Mouse (Mus musculus): ENCODE measurements around the gene Ccr7. TPM values are rescaled to one million over a fixed set of nuclear protein-coding genes. Genes with fewer than 3 reads are reported as not detected.

Ccr7 gene
- total RNA-seq, 2 experiments from 2014 or later = not detected

GRCm38 (mm10) chr11:99153767-99154753 is 817 bp downstream of the Ccr7 start:
- no peak for DNase-seq (ENCODE audit: low spot score in 2 of 2)

DNA sequence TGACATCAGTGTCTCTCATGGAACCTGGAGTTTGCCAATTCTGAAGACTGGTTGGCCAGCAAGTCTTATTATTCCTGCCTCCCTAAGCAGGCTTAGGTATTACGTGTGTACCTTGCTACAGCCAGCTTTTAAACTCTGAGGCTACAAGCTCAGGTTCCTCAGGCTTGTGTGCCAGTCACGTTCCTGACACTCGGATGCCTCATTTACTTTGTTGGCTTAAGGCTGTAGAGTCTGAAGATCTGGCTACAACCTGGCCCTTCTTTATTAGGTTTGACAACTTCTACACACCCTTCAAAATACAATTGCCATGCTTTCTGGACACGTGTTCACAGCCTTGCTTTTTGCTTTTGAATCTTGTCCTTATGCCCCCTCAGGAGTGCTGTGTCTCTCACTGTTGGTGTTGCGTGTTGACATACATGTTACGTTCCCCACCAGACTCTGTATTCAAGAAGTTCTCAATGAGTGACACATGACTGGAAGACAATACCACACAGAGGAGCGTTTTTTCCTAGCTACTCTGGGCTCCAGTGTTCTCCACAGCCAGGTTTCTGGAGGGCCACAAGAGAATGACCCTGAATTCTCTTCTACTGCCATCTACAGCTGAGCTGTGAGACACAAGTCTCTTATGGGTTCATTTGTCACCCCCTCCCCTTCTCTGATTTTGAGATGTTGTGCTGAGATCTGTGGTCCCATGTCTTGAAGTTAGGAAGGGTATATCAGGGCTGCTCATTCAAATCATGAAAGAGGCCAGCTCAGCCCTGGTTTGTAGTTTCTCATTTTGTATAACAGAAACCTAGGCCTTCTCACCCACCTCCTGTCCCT is 2.3 kb downstream of the Ccr7 start:
- DNase-seq (ENCODE audit: low spot score in 2 of 2) = no peak

DNA sequence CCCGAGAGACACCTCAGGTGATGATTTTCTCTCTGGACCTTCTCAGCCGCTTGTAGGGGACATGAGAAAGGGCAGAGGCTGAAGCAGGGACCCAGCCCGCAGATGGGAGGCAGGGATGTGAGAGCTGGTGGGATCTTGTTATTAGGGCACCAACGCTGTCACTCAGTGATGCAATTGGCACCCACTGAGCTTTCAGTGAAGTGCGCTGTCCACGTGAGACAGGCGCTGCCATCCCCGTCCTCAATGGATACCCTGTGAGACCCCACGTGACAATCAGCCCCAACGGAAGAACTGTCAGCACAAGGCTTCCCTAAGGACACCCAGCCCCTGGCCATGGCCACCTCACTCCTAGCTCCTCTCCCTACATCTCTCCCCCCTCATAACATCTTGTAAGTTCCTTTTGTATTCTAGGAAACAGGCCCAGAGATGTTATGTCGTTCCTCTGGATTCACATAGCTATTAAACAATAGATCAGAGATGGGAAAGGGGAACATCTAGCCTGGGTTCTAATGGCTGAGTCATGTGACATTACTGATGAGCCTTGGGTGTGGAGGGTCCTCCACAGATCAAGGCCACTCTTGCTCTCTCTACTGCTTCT is 3.4 kb downstream of the Ccr7 start:
- no peak for DNase-seq (ENCODE audit: low spot score in 2 of 2)

DNA sequence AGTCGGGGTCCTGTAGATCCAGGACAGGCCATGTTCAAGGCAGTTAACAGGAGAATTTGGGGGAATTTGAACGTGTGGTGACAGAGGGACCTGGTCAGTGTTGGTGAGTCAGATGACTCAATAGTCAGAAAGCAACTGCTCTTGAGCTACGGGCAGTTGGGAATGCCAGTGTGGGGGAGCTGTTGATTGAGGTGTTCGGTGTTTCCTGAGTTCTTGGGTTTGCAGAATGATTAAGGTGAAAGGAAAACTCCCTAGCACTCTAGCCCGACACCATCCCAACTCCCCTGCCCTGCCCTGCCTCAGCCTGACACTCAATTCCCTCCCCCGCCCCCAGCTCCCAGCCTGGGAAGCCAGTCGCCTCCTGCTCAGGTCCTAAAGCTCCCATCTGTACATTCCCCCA is 4.0 kb downstream of the Ccr7 start:
- DNase-seq (ENCODE audit: low spot score in 2 of 2) = no peak

GRCm38 (mm10) chr11:99149898-99150757 is 4.7 kb downstream of the Ccr7 start:
- peak; percentile 82 to 88 for DNase-seq (ENCODE audit: low spot score in 2 of 2)

DNA sequence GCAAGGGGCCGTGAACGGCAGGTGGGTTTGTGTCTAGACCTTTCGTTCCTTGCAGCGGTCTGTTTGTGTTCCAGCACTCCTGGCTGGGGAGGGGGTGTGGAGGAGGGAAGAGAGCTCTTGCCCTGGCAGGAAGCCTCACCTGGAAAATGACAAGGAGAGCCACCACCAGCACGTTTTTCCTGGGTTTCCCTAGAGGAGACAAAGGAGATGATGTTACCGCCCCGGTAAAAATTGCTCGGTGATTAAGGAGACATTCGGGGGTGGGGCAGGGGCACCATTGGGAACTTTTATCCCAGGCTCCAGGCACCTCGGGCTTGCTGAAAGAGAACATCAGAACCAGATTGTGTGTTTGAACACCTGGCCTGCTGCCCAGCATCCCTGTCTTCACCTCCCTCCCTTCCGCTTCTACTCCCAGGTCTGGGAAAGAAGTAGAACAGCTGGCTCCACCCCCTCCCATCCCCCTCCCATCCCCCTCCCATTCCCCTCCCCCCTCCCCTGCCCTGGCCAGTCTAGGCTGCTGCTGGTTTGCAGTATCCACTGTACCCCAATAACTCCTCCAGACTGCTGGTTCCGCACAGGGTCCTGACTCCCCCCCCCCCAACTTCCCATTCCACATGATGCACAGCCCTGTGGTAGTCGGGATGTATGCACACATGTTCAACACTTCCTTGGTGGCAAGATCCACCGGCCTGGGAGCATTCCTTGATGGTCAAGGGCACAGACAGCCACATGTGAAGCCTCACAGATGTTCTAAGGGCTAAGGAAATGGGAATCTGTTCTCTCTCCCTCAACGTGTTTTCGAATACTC is 5.8 kb downstream of the Ccr7 start:
- no peak for DNase-seq (ENCODE audit: low spot score in 2 of 2)

DNA sequence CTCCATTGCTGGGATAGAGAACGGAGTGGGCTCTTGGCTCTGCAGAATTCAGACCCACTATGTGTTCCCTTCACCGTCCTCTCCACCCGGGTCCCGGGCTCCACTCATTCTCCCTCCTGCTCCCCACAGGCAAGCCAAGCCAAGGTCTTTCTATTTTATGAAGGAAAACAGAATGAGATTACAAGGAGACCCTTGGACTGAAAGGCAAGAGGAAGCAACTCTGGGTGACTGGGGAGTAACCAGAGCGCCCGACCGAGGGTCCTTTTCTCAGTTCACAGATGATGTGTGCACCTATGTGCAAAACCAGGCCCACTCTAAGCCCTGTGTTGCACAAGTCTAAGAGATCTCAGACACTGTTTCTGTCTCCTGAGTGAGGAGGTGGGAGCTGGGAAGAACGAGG is 6.5 kb downstream of the Ccr7 start:
- DNase-seq (ENCODE audit: low spot score in 2 of 2) = no peak

GRCm38 (mm10) chr11:99147920-99148289 is 7.0 kb downstream of the Ccr7 start:
- no peak for DNase-seq (ENCODE audit: low spot score in 2 of 2)

DNA sequence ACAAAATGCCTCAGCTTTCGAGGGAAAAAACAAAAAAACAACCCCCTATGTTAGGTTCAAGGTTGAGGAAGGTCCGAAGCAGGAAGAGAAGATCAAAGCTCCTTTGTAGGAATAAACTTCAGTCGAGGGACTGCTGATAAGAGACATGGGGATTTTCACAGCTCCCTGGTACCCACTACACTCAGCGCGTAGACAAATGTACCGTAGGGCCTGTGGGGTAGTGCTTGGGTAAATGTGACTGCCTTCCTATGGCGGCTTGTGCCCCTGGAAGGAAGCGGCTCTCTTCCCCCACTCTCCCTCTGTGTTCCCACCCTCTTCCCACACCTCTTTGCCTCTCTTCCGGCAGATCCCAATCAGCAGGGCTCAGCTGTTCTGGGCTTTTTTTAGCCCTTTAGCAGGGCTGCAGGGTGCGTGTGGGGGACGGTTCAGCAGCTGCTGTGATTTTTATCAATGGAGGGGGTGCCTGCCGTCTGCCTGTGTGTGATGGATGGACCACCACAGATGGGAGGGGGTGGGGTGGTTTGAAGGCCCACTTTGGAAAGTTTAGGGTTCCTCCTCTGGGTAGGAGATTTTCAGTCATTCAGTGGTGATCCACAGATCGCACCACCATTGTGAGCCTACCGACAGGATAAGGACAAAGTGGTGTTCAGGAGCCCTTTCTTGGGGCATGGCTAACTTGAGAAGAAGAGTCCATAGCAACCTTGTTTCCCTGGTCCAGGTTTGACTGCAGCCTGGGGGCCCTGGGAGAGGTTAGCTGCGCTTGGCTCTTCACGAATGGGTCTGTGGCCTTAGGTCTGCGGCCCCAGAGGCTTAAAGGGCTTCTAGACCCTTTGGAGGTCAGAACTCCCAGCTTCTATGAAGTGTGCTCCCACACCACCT is 7.6 kb downstream of the Ccr7 start:
- DNase-seq (ENCODE audit: low spot score in 2 of 2) = peak; percentile 65 to 78

DNA sequence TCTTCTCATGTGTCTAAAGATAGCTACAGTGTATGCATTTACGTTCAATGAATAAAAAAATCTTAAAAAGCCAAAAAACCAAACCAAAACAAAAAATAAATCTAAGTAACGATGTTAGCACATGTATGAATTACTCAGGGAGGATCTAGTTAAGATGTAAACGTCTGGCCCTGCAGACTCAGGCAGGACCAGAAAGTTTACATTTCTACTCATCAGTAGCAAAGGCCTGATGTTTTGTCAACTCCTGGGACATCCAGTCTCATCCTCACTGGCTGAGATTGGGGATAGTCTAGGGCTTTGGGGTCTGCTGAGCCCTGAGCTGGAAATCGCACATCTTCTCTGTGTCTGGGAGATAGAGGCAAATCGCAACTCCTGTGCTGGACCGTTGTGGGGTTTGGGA is 8.3 kb downstream of the Ccr7 start:
- no peak for DNase-seq (ENCODE audit: low spot score in 2 of 2)

DNA sequence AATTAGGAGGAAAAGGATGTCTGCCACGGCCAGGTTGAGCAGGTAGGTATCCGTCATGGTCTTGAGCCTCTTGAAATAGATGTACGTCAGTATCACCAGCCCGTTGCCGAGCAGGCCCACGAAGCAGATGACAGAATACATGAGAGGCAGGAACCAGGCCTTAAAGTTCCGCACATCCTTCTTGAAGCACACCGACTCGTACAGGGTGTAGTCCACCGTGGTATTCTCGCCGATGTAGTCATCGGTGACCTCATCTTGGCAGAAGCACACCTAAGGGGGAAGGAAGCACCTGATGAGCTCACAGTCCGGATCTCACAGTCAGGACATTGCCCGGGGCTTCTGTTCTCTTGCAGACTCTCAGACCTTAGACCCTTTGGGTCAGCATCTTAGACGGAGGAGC is 9.1 kb downstream of the Ccr7 start:
- DNase-seq (ENCODE audit: low spot score in 2 of 2) = no peak

DNA sequence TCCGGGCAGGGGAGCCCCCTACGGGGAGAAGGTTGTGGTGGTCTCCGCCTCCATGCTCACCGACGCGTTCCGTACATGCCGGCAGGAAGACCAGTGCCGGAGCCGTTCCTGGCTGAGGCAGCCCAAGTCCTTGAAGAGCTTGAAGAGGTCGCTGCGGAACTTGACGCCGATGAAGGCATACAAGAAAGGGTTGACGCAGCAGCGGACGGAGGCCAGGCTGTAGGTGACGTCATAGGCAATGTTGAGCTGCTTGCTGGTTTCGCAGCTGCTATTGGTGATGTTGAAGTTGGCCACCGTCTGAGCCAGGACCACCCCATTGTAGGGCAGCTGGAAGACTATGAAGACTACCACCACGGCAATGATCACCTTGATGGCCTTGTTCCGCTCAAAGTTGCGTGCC is 9.9 kb downstream of the Ccr7 start:
- no peak for DNase-seq (ENCODE audit: low spot score in 2 of 2)

DNA sequence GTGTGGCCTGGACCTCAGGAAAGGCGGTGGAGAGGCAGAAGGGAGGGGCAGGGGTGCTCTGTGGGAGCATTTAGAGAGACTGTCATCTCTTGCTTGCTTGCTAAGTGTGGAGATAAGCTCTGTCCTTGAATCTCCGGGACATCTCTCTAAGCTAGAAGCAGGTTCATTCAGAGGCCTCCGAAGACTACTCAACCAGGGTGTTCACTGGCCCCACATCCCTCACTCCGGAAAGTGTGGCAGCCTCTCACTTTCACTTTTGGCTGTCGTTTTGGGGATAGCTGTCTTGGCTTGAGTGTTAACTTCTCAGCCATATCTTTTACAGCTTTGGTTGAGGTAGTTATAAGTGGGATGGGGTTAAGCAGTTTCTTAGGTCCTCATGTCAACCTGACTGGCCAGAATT is 10.4 kb downstream of the Ccr7 start:
- no peak for DNase-seq (ENCODE audit: low spot score in 2 of 2)

DNA sequence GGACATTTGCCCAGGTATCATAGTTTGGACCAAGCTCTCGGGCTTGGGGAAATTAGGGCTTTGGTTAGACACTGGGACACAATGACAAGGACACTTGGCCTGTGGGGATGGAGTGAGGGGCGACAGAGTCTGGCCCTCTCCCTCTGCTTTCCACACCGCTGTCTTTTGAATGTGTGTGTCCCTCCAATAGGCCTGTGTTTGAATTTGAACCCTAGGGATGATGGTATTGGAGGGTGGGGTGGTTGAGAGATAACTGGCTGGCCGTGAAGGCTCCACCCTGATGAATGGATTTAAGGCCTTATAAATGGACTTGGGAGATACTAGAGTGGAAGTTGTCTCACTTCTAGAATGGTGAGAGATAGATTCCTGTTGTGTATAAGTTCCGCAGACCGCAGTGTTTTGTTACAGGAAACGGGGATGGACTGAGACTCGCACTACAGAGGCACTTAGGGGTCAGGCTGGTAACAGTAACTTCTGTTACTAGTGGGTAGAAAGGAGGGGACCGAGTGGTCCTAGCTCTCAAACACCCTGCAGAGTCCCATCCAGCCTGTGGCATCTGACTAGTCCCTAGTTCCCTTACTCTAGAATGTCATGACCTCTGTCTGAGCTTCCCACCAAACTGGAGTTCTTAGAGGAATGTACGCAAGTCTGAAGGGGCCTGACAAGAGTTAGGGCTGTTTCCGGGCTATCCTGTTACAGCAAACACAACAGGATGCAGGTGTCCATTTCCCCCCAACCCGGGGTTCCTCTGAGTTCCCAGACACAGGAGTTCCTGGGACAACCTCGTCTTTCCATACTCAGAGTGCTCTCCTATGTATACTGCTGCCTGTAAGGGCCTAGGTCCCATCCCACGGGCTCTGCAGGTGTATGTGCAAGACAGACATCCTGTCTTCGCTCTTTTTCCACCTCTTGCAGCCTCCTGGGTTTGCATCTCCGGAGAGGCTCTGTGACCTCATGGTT is 11.5 kb downstream of the Ccr7 start:
- DNase-seq (ENCODE audit: low spot score in 2 of 2) = no peak

DNA sequence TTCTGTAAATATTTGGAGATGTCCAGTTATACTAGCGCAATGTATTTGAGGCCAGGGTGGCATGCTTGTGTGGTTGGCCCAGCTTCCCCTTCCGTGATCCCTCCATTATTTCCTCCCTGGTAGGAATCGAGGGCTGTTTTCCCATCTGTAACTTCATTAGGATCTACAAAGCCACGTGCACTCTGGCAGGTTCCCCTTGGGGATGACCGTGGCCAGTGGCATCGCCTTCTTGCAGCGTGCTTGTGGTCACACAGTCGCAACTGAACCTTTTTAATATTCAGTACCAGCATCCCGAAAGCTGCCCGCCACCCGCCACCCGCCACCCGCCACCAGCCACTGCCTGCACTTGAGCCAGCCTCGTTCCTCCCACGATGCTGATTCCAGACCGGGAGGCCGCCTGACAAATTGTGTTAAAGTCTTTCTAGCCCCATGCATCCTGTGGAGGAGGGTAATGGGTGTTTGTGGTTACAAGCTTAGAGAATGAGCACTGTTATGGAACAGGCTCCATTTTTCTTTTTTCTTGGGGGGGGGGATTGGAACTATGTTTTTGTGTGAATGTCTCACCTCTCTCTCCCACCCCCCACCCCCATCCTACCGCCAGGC is 12.3 kb downstream of the Ccr7 start:
- DNase-seq (ENCODE audit: low spot score in 2 of 2) = no peak

GRCm38 (mm10) chr11:99142046-99142445 is 12.8 kb downstream of the Ccr7 start:
- no peak for DNase-seq (ENCODE audit: low spot score in 2 of 2)

GRCm38 (mm10) chr11:99141600-99141999 is 13.3 kb downstream of the Ccr7 start:
- peak in 1 of 2 experiments; percentile 45 for DNase-seq (ENCODE audit: low spot score in 2 of 2)
